Mouse (Mus musculus): ENCODE results near the gene Ankrd42.

GRCm38 (mm10) chr7:92638050-92638449, 1.1 kb upstream of the Ankrd42 start:
- TF ChIP-seq TAL1 (conservative IDR thresholded peaks at IDR 0.05; ENCODE audit: low read depth, low read length): no peak
- TF ChIP-seq CTCF (IDR thresholded peaks at IDR 0.05; ENCODE audit: low read depth, low read length): no peak
- TF ChIP-seq GATA1 (IDR thresholded peaks at IDR 0.05; ENCODE audit: borderline replicate concordance, low read length): no peak
- no peak for TF ChIP-seq POLR2AphosphoS5 (IDR thresholded peaks at IDR 0.05; ENCODE audit: insufficient replicate concordance, low read depth, low read length)

Measured in G1E (cell line).